Mouse (Mus musculus) myocyte (in vitro differentiated cells): ENCODE data around the gene Micall1.
A peak's percentile ranks its signal among the peaks of the same experiment; 100 is the strongest.

Experiments used
- MYOD1 ChIP-seq, 3 experiments: IDR thresholded peaks; one replicate each; pipeline ENCODE4 v1.6.1; 2011; ENCODE audit warnings: control low read depth in 2 of 3, low read depth in 2 of 3, mild to moderate bottlenecking in 2 of 3, moderate library complexity in 1 of 3; ENCODE audit not compliant: insufficient read length in 2 of 3, control insufficient read depth in 1 of 3
- MYOG ChIP-seq, 3 experiments: IDR thresholded peaks; one replicate each; pipeline ENCODE4 v1.6.1; 2011; ENCODE audit warnings: control low read depth in 2 of 3, low read depth in 2 of 3, mild to moderate bottlenecking in 2 of 3; ENCODE audit not compliant: insufficient read length in 2 of 3, control insufficient read depth in 1 of 3, insufficient read depth in 1 of 3

- TF ChIP-seq MYOD1 (IDR thresholded peaks at IDR 0.05; ENCODE audit: control insufficient read depth in 1 of 3, insufficient read length in 2 of 3, low read depth in 2 of 3), result peak in 1 of 3 experiments; percentile 22
- TF ChIP-seq MYOG (IDR thresholded peaks at IDR 0.05; ENCODE audit: control insufficient read depth in 1 of 3, insufficient read depth in 1 of 3, insufficient read length in 2 of 3, low read depth in 2 of 3), result no peak
Observed at GRCm38 (mm10) chr15:79128208-79128607, 19.5 kb downstream of the Micall1 start.
